Mouse (Mus musculus) left cerebral cortex, adult 8-10 months (tissue): ENCODE data around the gene Mydgf. TPM values are rescaled to one million over a fixed set of nuclear protein-coding genes. Genes with fewer than 3 reads are reported as not detected.
A peak's percentile ranks its signal among the peaks of the same experiment; 100 is the strongest.

Source experiments
- DNase-seq, 2 experiments: peaks; one replicate each; pipeline ENCODE4 v3.0.0; 2022; ENCODE audit warnings: low spot score in 2 of 2
- total RNA-seq, 4 experiments: library from RNA; stranded (reverse); gene quantifications; 2 replicates each; pipeline ENCODE4 v1.2.4; 2022

The Mydgf gene
- total RNA-seq = 10 to 100 TPM; 36.8 to 38.3 (median 37.5) TPM

- DNase-seq = peak; percentile 90 to 93
Measured at GRCm38 (mm10) chr17:56183658-56184103, at the start of gene Mydgf. Gene Mydgf, minus strand, starts transcription at chr17:56183920.

GRCm38 (mm10) chr17:56233389-56233788, 49.7 kb upstream of the Mydgf start:
- DNase-seq = no peak

GRCm38 (mm10) chr17:56229943-56230342, 46.2 kb upstream of the Mydgf start:
- DNase-seq = peak; percentile 50 to 87

- no peak for DNase-seq
Measured at GRCm38 (mm10) chr17:56226566-56226965, 42.8 kb upstream of the Mydgf start.

GRCm38 (mm10) chr17:56224916-56225315, 41.2 kb upstream of the Mydgf start:
- no peak for DNase-seq

- DNase-seq = no peak
Measured at GRCm38 (mm10) chr17:56219805-56220204, 36.1 kb upstream of the Mydgf start.

GRCm38 (mm10) chr17:56219251-56219650, 35.5 kb upstream of the Mydgf start:
- DNase-seq = no peak

- DNase-seq = peak; percentile 75 to 94
Measured at GRCm38 (mm10) chr17:56218377-56219191, 34.9 kb upstream of the Mydgf start, which contains the start of gene Dpp9. Gene Dpp9, minus strand, starts transcription at chr17:56218905.

- no peak for DNase-seq
Measured at GRCm38 (mm10) chr17:56217670-56218069, 34.0 kb upstream of the Mydgf start.

- no peak for DNase-seq
Measured at GRCm38 (mm10) chr17:56214229-56214628, 30.5 kb upstream of the Mydgf start.

- no peak for DNase-seq
Measured at GRCm38 (mm10) chr17:56212676-56213075, 29.0 kb upstream of the Mydgf start.

GRCm38 (mm10) chr17:56211090-56211489, 27.4 kb upstream of the Mydgf start:
- DNase-seq = no peak

- DNase-seq = no peak
Measured at GRCm38 (mm10) chr17:56208821-56209220, 25.1 kb upstream of the Mydgf start.

- no peak for DNase-seq
Measured at GRCm38 (mm10) chr17:56207963-56208530, 24.3 kb upstream of the Mydgf start.

- DNase-seq = no peak
Measured at GRCm38 (mm10) chr17:56206986-56207674, 23.4 kb upstream of the Mydgf start.

- no peak for DNase-seq
Measured at GRCm38 (mm10) chr17:56206276-56206884, 22.7 kb upstream of the Mydgf start.

- no peak for DNase-seq
Measured at GRCm38 (mm10) chr17:56203729-56204128, 20.0 kb upstream of the Mydgf start.

- no peak for DNase-seq
Measured at GRCm38 (mm10) chr17:56202476-56202875, 18.8 kb upstream of the Mydgf start.

- DNase-seq = no peak
Measured at GRCm38 (mm10) chr17:56201642-56202041, 17.9 kb upstream of the Mydgf start.

- no peak for DNase-seq
Measured at GRCm38 (mm10) chr17:56200586-56200985, 16.9 kb upstream of the Mydgf start.

GRCm38 (mm10) chr17:56196860-56197259, 13.1 kb upstream of the Mydgf start:
- DNase-seq = no peak

GRCm38 (mm10) chr17:56194765-56195164, 11.0 kb upstream of the Mydgf start:
- DNase-seq = no peak
